Mouse (Mus musculus) neural tube, embryonic 12.5 days (tissue): ENCODE data around the gene Gnat1. TPM values are rescaled to one million over a fixed set of nuclear protein-coding genes. Genes with fewer than 3 reads are reported as not detected.

Experiments used
- ATAC-seq: fragments of 200-750 bp; cut with Nextera tagmentation; 2 replicates; pipeline ENCODE4 v1.8.0; 2017; ENCODE audit warnings: low read depth, mild to moderate bottlenecking, moderate TSS enrichment, moderate library complexity; ENCODE audit not compliant: low FRiP score
- H3K27ac ChIP-seq: fragments of 300-500 bp; sonication (generic); 2 replicates; pipeline ENCODE4 v1.5.1; 2016
- H3K27me3 ChIP-seq: fragments of 300-500 bp; sonication (generic); replicated peaks from 2 replicates; pipeline ENCODE4 v1.6.1; 2016; ENCODE audit warnings: mild to moderate bottlenecking
- H3K36me3 ChIP-seq: fragments of 300-500 bp; sonication (generic); 2 replicates; pipeline ENCODE4 v1.6.1; 2016; ENCODE audit warnings: mild to moderate bottlenecking
- H3K4me1 ChIP-seq: fragments of 300-500 bp; sonication (generic); 2 replicates; pipeline ENCODE4 v1.6.1; 2016
- H3K4me2 ChIP-seq: fragments of 300-500 bp; sonication (generic); replicated peaks from 2 replicates; pipeline ENCODE4 v1.6.1; 2016; ENCODE audit warnings: mild to moderate bottlenecking
- H3K4me3 ChIP-seq: fragments of 300-500 bp; sonication (generic); 2 replicates; pipeline ENCODE4 v1.5.1; 2016
- H3K9ac ChIP-seq: fragments of 300-500 bp; sonication (generic); 2 replicates; pipeline ENCODE4 v1.6.1; 2016; ENCODE audit warnings: mild to moderate bottlenecking
- H3K9me3 ChIP-seq: fragments of 300-500 bp; sonication (generic); 2 replicates; pipeline ENCODE4 v1.6.1; 2016; ENCODE audit warnings: mild to moderate bottlenecking
- WGBS: fragments of 180-500 bp; shearing (Covaris S2); methylation state at CpG from one replicate; pipeline ENCODE4 v1.1.7; 2016; 5-methylcytosine and 5-hydroxymethylcytosine counted together
- polyA plus RNA-seq: library from polyadenylated mRNA; unstranded; fragments of >200 nt; fragmentation: Nextera tagmentation; extraction: Ambion mirVana; gene quantifications from 2 replicates; pipeline ENCODE4 v1.2.1, GENCODE M21; 2016

Gene Gnat1
- polyA plus RNA-seq, 1 experiment from 2014 or later, result 2.3 TPM

DNA sequence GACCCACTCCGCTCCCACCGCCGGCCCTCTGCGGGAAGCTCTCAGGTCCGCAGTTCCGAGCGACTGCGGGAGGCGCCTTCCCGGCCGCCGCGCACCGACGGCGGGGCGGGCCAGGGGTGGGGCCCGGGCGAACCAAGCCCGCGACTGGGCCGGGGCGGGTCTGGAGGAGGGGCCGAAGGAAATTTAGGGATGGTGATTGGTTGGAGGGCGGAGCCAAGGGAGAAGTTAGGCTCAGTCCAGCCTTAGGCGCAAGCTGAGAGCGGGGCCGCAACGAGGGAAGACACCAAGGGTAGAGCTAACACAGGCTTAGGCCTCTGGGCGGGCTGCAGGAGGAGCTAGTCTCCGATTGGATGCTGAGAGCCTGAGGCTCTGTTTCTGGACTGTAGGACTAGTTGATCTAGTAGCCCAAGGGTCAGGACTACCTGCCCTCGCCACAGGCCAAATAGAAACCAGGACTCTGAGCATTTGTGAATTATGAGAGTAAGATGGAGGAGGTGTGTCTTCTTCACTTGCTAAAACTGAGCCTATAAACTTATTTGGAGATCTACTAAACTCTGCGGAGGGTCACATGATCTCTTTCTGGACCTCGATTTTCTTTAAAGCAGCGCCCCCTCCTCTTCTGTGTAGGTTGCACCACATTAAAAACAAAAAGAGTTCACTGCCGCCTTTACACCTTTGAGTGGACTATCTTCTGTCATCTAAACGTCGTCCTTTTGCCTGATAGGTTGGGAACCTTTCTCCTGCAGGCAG is 44.1 kb downstream of the Gnat1 start, which contains the start of gene Gnai2:
Gene Gnai2, minus strand, starts transcription at position 89 of the 750 bp plus-strand sequence.
- Histone ChIP-seq H3K4me3 (peak within 1 kb of the TSS; percentile 90), H3K9me3 (no peaks in the 10 kb centered on the region), H3K27ac (peak within 1 kb of the TSS; percentile 96), H3K9ac (peak within 1 kb of the TSS; percentile 93), H3K27me3 (no peaks in the 10 kb centered on the region), H3K4me1 (peaks cover 66% of the 10 kb centered on the region), H3K36me3 (no peaks in the 10 kb centered on the region), H3K4me2 (peak within 1 kb of the TSS; percentile 99)
- 2% methylated on average over 38 of the region's 38 CpGs for WGBS
- peak; percentile 85 for ATAC-seq

DNA sequence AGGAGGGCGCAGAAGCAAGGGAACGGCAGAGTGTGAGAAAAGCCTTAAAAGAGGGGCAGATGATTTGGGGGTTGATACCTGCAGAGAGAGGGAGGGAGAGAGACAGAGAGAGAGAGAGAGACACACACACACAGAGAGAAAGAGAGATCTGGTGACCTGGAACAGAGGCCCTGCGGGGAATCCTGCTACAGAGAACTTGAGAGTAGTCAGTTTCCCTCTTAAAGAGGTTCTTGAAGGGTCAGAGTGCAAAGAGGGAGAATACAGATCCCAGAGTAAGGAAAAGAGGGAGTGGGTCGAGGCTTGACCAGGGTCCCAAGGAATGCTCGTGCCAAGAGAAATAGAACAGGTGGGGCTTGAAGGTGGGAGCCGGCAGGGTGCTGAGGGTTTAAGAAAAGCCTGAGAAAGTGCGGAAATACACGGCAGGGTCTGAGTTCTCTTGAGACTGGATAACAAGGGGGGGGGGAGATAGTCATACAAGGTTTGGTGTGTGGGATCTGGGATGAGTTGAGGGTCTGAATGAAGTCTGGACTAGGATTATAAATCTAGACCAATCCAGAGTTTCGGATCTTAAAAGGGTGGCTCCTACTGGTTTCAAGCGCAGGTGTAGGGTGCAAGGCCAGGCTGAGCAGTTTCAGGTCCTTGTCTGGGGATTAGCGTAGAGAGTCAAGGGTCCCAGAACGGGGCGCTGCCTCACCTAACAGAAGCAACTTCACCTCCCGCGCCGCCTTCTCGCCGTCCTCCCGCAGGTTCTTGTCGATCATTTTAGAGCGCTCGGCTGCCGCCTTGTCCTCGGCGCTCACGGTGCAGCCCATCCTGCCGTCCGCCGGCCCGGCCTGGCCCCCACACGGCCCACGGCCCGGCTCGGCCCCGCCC is 44.9 kb downstream of the Gnat1 start:
- Histone ChIP-seq H3K4me3 (peak overlapping the region; percentile 90), H3K36me3 (no peaks in the 10 kb centered on the region), H3K9ac (peak overlapping the region; percentile 93), H3K9me3 (no peaks in the 10 kb centered on the region), H3K4me1 (peaks cover 74% of the 10 kb centered on the region), H3K27ac (peak overlapping the region; percentile 96), H3K4me2 (peak overlapping the region; percentile 99), H3K27me3 (no peaks in the 10 kb centered on the region)
- under 1% methylated on average over 35 of the region's 35 CpGs for WGBS
- no peak for ATAC-seq

DNA sequence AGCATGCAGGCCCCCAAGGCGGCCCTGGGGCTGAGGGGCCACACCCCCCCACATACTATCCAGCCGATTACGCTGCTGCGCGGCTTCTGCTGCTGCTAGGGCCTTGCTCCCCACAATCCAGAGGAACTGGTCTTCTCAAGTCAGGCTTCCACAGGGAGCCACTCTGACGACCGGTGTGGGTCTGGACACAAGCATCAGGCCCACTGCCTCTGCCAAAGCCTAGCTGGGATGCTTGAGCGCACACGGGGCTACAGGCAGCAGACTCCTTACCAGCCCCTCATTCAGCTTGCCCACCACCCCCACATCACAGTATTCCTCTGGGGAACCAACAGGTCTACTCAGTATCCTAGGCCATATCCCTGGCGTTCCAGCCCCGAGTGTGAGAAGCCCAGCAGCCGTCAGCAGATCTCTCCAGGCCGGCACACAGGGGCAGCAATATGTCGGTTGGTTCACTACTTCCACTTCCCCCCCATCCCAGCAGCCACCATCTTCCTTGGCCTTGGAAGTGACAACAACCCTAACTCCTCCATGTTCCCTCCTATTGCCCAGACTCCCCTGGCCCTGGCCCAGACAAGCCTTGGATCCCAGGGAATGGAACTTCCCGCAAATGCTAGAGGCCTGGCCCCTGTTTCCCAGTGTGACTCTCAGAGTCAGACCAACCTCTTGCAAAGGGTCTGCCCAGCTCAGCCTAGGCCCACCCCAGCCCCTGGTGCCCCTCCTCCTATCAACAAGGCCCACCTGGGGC is 45.7 kb downstream of the Gnat1 start:
- ATAC-seq, result no peak
- no peaks in the 10 kb centered on the region for H3K27me3 ChIP-seq
- peak overlapping the region; percentile 96 for H3K27ac ChIP-seq
- peaks cover 82% of the 10 kb centered on the region for H3K4me1 ChIP-seq
- peaks cover 2% of the 10 kb centered on the region; the same call in 1 of the 2 replicates for H3K36me3 ChIP-seq
- H3K4me3 ChIP-seq, result peak overlapping the region; percentile 90
- WGBS, result 1% methylated on average over 15 of the region's 15 CpGs
- H3K4me2 ChIP-seq, result peak overlapping the region; percentile 99
- no peaks in the 10 kb centered on the region for H3K9me3 ChIP-seq
- H3K9ac ChIP-seq, result peak overlapping the region; percentile 93

DNA sequence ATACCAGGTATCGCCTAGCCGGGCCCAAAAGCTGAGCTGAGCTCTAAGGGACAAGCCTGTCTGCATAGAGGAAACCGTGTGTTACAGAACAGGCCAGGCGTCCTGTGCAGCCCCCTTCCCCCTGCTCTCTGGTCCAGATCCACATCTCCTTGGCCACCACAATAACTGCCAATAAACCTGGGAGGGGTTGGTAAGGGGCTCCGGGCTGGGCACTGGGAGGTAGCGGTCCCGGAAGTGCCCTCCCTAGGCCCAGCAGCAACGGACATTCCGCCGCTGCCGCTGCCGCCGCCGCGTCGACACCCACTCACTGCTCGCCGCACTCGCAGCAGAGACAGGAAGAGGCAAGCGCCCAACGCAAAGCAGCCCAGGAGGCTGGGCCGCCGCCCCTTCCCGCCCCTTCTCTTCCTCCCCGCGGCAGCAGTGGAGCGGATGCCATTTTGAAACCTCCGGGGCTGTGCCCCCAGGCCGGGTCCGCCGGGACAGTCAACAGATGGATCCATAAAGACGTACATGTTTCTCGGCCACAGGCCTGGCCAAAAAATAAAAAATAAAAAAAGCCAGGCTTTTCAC is 46.3 kb downstream of the Gnat1 start:
- Histone ChIP-seq H3K4me3 (peak overlapping the region; percentile 90), H3K9me3 (no peaks in the 10 kb centered on the region), H3K9ac (peak overlapping the region; percentile 93), H3K4me2 (peak overlapping the region; percentile 99), H3K27me3 (no peaks in the 10 kb centered on the region), H3K4me1 (peaks cover 89% of the 10 kb centered on the region), H3K36me3 (peaks cover 6% of the 10 kb centered on the region; the same call in 1 of the 2 replicates), H3K27ac (peak overlapping the region; percentile 96)
- 1% methylated on average over 33 of the region's 33 CpGs for WGBS
- no peak for ATAC-seq

DNA sequence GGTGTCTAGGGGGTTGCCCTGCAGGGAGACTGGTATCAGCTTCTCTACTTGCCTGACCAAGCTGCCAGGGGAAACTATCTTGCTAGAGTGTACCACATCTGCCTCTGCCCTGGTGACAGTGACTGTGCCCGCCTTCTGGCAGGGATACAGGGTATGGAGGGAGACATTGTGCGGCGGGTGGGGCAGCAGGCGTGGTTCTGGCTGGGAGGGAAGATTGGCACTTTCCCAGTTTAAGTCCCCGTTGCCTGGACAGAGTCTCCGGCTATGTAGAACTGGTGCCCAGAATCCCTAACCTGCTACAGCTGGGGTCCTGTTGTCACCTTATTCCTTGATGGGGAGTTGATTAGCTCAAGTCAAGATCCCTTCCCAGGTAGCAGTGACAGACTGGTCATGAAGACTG is 47.0 kb downstream of the Gnat1 start:
- H3K27me3 ChIP-seq, result no peaks in the 10 kb centered on the region
- 43% methylated on average over 6 of the region's 6 CpGs for WGBS
- H3K9ac ChIP-seq, result peak overlapping the region; percentile 93
- no peaks in the 10 kb centered on the region for H3K9me3 ChIP-seq
- H3K4me1 ChIP-seq, result peaks cover 94% of the 10 kb centered on the region
- ATAC-seq, result no peak
- H3K27ac ChIP-seq, result peak overlapping the region; percentile 96
- H3K36me3 ChIP-seq, result peaks cover 6% of the 10 kb centered on the region; the same call in 1 of the 2 replicates
- H3K4me2 ChIP-seq, result peak overlapping the region; percentile 99
- H3K4me3 ChIP-seq, result peak overlapping the region; percentile 90

DNA sequence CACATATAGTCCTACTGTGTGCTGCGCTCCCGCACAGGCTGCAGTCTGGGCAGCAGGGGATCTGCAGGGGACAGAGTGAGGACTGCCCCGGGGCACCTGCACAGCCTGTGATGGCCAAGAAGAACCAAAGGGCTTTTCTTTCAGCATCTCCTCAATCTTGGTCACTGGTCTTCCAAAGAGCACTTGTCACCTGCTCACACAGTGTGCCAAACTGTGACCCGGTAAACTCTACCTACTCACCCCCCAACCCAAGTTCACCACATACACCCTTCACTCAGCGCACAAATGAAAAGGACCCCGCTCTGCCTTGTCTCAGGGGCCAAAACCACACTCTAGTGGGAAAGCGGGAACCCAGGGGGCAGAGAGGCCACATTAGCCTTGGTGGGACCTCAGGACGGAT is 47.7 kb downstream of the Gnat1 start:
- peak overlapping the region; percentile 96 for H3K27ac ChIP-seq
- peak overlapping the region; percentile 90; the same call in 1 of the 2 replicates for H3K4me3 ChIP-seq
- H3K9ac ChIP-seq, result peak overlapping the region; percentile 93
- H3K9me3 ChIP-seq, result no peaks in the 10 kb centered on the region
- H3K27me3 ChIP-seq, result no peaks in the 10 kb centered on the region
- H3K4me1 ChIP-seq, result peaks cover 94% of the 10 kb centered on the region
- H3K36me3 ChIP-seq, result peaks cover 6% of the 10 kb centered on the region; the same call in 1 of the 2 replicates
- 70% methylated on average over 8 of the region's 8 CpGs for WGBS
- peak overlapping the region; percentile 99 for H3K4me2 ChIP-seq
- ATAC-seq, result no peak

DNA sequence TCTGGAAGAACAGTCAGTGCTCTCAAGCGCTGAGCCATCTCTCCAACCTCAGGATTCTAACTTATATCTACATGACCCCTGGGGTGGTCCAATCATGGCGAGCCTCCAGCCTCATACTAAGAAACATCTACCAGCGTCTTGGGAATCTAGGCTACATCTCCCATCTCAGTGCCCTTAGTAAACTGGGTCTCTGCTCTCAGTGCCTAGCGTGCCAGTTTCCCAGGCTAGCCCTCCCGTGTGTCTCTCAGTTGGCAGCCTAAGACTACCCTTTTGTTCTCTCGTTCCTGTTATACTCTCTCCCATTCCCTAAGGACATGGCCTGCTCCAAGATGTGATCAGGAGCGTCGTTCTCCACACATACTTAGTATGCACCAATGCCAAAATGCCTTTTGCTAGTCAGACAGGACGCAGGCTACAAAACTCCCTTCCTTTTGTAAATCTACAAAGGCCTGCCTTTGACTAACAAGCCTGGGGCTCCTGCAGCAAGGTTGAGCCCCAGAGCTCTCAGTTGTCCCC is 48.1 kb downstream of the Gnat1 start:
- H3K36me3 ChIP-seq, result peaks cover 6% of the 10 kb centered on the region; the same call in 1 of the 2 replicates

DNA sequence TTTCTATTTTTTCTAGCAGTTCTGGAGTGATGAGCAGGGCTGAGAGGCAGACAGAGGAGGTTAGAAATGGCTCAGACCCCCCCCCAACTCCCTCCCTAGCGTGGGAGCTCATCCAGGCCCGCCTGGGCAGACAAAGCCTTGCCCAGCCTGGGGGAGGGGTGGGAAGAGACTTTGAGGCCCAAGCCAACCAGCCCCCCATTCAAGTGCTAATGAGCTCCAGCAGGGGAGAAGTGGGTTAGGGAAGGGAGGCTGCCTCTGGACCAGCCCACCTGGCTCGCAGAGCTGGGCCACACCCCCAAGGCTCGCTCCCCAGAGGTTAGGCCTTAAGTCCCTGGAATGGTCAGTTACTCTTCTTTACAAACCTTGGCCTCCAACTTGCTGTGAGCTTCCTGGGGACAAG is 48.9 kb downstream of the Gnat1 start:
- peak overlapping the region; percentile 57 for H3K9ac ChIP-seq
- H3K36me3 ChIP-seq, result peaks cover 6% of the 10 kb centered on the region; the same call in 1 of the 2 replicates
- peak overlapping the region; percentile 99 for H3K4me2 ChIP-seq
- WGBS, result 1% methylated on average over 4 of the region's 4 CpGs
- H3K9me3 ChIP-seq, result no peaks in the 10 kb centered on the region
- ATAC-seq, result peak; percentile 23
- H3K4me3 ChIP-seq, result peak overlapping the region; percentile 15; the same call in 1 of the 2 replicates
- peak overlapping the region; percentile 96 for H3K27ac ChIP-seq
- H3K4me1 ChIP-seq, result peaks cover 95% of the 10 kb centered on the region
- H3K27me3 ChIP-seq, result no peaks in the 10 kb centered on the region

More for the DNA sequence above, 48.1 kb downstream of the Gnat1 start:
- Histone ChIP-seq H3K27ac (peak overlapping the region; percentile 96), H3K27me3 (no peaks in the 10 kb centered on the region), H3K9me3 (no peaks in the 10 kb centered on the region), H3K9ac (peak overlapping the region; percentile 93; the same call in 1 of the 2 replicates), H3K4me2 (peak overlapping the region; percentile 99), H3K4me1 (peaks cover 94% of the 10 kb centered on the region), H3K4me3 (0 out of 2 replicates have a peak overlapping the region, but pooled peaks have one; percentile 90)
- ATAC-seq, result no peak
- 40% methylated on average over 9 of the region's 9 CpGs for WGBS

DNA sequence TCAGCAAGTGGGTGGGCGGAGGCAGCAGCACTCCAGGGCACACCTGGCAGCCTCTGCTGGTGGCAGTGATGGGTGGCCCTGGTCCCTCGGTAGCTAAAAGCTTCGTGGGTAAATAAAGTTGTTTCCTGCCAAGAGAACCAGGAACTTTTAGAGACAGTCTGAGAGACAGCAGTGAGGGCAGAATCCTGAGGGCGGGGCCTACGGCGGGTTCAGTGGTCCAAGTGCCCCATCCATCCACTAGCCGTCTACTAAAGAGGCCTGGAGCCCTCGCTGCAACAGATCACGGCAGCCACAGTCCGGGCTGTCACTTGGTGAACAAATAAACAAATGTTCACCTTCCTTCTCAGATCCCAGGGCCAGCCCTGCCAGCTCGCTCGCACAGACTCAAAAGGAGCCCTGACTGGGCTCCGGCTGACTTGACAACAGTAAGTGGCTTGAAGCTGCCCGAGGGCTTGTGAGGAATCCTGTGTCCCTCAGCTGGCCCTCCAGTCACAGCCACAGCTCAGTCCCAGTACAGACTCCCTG is 49.5 kb downstream of the Gnat1 start:
- WGBS, result 6% methylated on average over 14 of the region's 14 CpGs
- Histone ChIP-seq H3K9me3 (no peaks in the 10 kb centered on the region), H3K4me1 (peaks cover 96% of the 10 kb centered on the region), H3K9ac (peak overlapping the region; percentile 57), H3K27me3 (no peaks in the 10 kb centered on the region), H3K27ac (peak overlapping the region; percentile 96), H3K36me3 (peaks cover 11% of the 10 kb centered on the region), H3K4me3 (peak overlapping the region; percentile 24), H3K4me2 (peak overlapping the region; percentile 99)
- peak; percentile 8; the same call in 1 of the 2 replicates for ATAC-seq

DNA sequence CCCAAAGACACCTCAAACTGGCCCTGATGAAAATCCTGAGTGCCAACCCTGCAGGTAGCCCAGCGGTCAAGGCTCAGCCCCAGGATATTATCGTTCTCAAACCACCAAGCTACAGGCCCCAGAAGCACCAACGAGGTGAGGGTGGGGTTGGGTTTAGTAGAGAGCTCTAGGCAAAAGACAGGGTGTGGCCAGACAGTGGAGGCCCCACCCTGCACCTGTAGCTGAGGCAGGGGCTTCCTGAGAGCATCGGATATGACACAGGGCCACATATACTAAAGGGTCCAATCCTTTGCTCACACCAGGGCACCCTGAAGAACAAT is 50.1 kb downstream of the Gnat1 start:
- Histone ChIP-seq H3K36me3 (peaks cover 16% of the 10 kb centered on the region), H3K9me3 (no peaks in the 10 kb centered on the region), H3K9ac (peak overlapping the region; percentile 58), H3K4me1 (peaks cover 98% of the 10 kb centered on the region), H3K27ac (peak overlapping the region; percentile 96), H3K4me3 (no peak overlapping the region), H3K27me3 (no peaks in the 10 kb centered on the region), H3K4me2 (peak overlapping the region; percentile 99)
- 28% methylated on average over 4 of the region's 4 CpGs for WGBS
- ATAC-seq, result no peak
